Mouse (Mus musculus) activated CD4-positive, CD25-positive, alpha-beta regulatory T cell, adult 4 months (primary cell): ENCODE data around the gene Tekt4. TPM values are rescaled to one million over a fixed set of nuclear protein-coding genes. Genes with fewer than 3 reads are reported as not detected.

ENCODE experiments used
- ATAC-seq: one replicate; pipeline ENCODE4 v1.8.0; 2017
- polyA plus RNA-seq, 2 experiments: library from polyadenylated mRNA; unstranded; fragments of 100-300 nt; shearing (Covaris generic); gene quantifications; one replicate each; pipeline ENCODE4 v1.2.1; 2017

Gene Tekt4
- polyA plus RNA-seq, 2 experiments from 2014 or later: not detected

DNA sequence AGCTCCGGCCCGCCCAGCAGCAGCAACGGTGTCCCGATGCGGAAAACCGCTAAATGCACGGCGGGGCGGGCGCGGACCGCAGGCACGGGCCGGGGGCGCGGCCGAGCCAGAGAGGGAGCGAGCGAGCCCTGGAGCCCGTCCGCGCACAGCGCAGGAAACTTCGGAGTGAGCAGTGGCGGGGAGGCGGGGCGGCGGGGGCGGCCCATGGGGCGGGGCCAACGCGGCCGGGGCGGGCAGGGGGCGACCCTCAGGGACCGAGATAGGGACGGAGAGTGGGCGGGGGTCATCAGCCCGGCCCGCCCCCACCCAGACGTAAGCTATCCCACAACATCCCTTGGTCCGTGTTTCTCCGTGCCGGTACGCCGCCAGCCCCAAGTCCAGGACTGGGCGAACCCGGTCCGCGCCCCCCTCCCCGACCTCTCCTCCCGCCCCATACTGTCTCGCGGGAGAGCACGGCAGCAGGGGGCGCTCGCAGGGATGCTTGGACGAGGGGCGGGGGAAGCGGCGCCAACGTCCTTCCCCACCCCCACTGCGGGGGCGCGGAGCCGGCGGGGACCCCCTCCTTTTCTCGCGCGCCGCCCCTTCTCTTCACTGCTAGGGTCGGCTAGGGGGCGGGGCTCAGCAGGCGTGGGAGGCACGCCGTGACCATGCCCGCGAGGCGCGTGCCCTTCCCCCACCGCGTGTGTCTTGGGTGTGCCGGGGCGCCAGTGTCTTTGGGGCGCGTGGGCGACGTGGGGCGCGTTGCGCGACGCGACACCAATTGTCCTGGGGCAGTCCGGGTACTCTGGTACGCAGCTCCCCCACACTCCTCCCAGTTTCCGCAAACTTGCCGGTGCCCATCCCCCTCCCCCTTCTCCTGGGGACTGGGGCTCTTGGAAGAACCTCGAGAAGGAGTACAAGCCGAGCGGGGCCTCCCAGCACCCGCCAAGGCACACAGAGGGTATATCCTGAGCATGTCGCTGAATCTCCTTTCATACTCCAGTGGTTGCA lies 20.5 kb upstream of the Tekt4 start, which contains the start of gene Cacna1h:
Gene Cacna1h (minus strand): TSS at position 167 of the 990 bp plus-strand sequence.
- ATAC-seq: no peak

DNA sequence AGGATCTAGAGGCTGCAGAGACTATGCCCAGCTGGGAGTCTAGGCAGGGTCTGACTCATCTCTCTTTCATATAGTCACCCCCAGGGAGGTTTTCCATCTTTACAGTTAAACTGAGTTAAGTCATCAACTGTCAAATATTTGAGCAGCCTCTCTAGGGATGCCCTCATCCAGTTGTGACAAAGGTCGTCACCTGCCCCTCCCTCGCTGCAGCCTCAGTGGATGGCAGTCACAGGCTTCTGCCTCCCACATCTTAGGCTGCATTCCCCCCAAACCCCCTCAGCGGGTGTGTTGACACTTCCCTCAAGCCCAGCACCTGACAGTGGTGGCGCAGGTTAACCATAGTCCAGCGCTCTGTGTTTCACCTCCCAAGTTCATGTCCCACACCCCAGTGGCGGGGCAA lies 13.0 kb upstream of the Tekt4 start:
- ATAC-seq: no peak

DNA sequence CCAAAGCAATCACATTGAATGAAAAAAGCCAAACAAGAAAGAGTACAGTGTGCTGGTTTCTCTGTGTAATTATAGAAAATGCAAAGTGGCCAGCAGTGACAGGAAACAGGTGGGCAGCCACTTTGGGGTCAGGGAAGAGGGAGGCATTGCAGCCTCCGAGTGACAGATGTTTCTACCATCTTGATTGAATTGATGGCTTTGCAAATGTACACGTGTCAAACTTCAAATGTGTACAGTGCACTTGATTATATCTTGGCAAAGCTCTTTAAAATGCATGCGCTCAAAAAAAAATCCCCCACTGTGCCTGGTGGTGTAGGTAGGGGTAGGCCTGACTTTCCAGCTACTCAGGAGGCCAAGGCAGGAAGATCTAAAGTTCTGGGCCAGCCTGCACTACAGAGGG lies 11.5 kb upstream of the Tekt4 start:
- no peak for ATAC-seq

DNA sequence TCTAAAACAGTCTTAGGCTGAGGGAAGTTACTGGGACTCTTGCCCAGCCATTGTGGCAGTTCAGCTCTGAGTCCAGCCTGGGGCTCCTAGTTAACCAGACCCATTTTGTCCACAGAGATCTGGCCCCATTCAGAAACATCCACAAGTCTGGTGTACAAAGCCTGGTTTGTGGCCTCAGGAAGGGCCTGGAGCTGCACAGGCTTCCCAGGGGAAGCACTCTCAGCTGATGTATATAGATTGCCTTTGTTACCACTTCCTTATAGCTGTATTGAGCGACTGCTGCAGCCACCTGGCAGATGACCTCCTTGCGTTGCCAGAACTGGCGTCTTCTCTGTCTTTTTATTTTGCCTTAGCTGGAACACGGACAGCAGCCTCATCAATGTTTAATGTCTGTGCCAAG lies 9.3 kb upstream of the Tekt4 start:
- ATAC-seq: no peak

DNA sequence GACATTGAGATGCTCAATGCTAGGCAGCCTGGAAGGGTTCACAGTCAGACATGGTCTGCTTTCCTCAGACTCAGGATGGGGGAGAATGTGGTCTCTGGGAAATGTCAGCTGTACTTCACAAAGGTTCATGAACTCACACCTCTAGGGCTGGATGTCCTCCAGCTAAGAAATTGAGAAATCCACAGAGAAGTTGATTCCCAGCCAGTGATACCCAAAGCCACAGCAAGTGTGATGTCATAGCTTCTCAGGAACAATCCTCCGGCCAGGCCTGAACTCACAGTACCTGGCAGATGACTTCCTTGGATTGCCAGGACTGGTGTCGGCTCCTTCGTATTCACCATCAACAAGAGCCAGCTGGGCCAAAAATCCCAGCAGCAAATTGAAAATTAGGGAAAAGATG lies 8.6 kb upstream of the Tekt4 start:
- ATAC-seq: no peak

DNA sequence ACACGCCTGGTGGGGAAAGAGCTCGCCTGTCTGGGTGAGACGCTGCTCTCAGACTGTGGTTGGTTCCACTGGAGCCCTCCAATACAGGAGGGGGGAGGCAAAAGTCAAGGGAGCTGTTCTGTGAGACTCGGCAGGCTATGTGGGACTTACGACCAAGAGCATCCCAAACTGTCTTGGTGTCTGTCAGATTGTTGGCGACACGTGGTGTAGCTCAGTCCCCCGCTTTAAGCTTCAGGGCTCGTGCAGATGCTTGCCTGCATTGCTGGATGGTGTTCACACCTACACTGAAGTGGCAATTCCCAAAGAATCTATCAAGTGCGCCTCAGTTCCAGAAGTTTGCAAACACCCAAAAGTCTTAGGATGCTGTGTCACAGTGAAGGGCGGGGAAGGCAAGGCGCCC lies 6.5 kb upstream of the Tekt4 start:
- no peak for ATAC-seq

DNA sequence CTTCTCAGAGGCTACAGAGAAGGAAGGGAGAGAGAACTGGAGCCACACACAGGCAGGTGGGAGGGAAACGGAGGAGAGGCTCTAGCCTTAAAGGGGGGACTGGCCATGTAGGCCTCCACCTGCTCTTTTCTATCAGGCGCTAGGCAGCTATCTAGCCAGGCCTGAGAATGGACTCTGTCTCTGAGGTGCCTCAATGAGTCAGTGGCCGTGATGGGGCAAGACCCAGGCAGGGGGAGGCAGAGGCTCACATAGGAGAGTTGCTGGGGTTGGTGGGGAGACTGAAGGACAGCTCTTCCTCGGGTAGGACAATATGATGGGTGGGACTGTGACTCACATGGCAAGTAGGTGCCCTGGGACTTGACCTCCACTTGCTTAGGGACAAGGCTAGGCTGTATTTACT lies 4.1 kb upstream of the Tekt4 start:
- no peak for ATAC-seq

DNA sequence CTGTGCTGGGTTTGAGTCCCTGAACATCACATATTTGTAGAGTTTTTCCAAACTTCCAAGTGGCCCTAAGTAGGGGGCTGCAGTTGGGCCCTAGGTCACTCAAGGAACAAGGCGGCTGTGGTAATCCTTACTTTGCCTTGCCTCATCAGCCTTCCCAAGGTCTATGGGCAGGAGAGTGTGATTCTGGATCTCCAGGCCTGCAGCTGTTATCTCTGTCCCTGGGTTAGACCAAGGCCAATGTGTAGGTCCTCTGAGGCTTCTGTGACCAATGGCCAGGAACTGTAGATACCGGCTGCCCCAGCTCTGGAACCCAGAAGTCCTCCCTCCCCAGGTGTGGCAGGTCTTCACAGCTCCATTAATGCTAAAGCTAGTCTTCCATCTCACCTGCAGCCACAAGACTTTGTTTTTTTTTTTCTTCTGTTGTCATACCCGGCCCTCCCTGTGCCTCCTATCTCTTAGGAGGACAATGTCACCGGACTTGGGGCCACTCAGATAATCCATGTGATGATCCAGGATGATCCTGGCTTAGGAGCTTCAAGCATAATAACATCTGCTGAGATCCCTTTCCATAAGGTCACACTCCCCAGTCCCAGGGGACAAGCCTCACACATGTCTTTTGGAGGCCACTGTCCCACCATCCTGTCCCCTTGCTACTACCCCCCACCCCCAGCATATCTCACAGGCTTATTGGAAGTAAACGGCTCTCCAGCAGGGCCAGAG lies 2.0 kb upstream of the Tekt4 start:
- no peak for ATAC-seq

DNA sequence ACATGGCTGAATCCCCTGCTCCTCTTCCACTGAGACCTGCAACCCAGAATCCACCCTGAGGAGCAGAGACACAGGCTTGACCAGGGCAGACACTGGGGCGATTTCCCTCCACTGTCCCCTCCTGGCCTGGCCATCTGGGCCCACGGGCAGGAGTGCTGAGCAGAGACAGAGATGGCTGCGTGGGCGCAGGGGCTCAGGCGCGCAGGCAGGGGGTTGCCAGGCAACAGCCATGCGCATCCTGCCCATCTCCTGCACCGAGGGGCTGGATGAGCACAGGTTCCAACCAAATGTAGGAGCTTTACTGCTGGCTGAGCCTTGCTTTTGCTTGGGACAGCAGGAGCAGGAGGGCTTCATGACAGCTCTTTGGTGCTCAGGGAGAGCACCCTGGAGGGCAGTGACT lies 2.1 kb downstream of the Tekt4 start:
- no peak for ATAC-seq

DNA sequence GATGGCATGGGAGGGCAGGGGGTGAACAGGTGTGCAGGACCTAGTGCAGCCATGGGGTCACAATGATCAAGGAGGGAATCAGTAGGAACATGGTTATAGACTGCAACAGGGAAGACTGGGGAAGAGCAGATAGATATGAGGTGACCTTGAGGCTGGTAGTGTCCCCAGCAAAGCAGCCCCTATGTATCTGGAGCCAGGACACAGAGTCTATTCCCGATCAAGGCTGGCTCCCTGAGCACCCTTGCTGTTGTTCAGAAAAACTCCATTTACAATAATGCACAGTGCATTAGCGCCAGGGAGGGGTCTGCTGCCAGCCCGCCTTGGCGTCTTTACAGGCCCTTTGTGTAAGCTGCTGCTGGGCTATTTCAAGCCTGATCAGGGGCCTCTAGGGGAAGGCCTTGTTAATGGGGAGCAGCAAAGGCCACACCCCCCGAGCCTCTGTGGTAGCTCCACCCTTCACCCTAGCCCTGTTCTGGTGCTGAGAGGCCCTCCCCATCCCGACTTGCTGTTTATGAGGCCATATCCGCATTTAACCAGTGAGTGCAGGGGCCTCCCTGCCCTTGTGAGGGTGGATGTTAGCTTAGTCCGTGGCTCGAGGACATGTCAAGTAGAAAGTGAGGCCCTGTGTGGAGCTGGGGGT lies 7.9 kb downstream of the Tekt4 start:
- ATAC-seq: no peak

DNA sequence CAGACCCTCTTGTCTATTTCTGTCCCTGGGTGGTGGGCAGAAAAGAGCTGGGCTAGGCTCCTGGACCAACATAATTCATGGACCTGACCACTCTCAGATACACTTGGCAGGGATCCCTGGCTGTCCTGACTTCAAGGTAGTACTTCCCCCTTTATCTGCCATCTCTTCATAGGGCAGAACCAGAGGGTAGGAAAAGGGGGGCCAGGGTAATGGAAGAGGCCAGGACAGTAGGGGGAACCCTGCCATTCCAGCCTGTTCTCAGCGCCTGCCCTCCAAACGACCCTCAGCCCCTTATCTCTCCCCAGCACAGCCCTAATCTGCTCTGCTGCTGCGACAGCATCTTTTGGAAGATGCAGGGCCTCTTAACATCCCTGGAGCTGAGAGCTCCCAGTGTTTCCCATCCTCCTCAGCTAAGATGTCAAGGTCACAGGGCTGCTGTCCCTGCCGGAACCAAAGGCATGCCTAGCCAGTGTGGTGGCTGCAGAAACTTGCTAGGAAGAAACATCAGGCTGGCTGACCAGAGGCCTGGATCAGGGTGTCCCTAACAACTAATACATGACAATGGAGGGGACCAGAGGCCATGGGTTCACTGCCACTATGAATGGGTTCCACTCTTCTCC lies 9.0 kb downstream of the Tekt4 start:
- ATAC-seq: no peak

DNA sequence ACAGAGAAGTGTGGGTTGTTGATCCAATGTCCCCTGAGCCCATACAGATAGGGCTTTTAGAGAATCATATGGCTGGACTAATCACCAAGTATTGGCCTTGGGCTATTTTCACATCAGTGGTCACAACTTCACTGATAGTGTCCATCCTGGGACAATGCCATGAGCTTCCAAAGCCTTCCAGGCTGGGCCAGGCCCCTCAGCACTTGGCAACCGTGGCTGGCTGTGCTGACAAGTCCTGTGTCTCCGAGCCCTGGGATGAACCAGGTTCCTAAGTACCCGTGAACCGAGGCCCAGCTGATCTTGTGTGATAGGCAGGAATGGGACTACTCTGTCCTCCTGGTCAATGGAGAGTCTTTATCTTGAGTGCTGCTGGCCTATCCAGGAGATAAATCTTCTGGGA lies 9.7 kb downstream of the Tekt4 start:
- no peak for ATAC-seq

DNA sequence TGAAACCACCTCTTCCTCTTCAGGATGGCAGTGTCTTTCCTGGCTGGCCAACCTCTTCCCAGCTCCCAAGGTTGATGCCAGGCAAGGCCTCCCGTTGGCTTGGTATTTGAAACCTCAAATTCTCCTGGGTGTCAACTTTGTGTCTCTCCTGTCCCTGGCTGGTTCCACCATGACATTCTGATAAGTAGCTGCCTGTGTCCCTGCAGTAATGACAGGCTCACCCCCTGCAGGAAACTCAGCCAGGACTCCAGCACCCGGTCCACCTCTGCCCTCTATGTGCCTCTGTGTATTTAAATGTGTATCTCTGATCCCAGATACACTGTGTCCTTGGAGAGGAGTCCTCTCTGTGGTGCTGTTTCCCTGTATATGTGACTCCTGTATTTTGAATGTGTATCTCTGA lies 11.8 kb downstream of the Tekt4 start:
- ATAC-seq: no peak

DNA sequence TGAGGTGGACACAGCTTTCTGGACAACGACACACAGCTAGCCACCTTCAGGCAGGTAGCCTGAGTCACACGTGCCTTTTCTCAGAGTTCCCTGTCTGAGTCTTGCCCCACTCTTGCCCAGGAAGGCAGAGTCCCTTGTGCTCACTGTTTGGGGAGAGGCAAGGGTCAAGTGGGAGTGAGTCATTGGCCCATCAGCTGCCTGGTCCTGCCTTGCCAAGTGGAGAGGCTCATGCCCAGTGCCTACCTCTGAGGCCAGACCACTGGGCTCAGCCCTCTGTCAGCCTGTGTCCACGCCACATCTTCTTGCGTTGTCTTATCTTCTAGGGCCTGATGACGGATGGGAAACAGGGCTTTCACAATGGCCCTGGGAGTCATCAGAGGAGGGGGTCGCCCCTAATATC lies 13.4 kb downstream of the Tekt4 start:
- no peak for ATAC-seq

DNA sequence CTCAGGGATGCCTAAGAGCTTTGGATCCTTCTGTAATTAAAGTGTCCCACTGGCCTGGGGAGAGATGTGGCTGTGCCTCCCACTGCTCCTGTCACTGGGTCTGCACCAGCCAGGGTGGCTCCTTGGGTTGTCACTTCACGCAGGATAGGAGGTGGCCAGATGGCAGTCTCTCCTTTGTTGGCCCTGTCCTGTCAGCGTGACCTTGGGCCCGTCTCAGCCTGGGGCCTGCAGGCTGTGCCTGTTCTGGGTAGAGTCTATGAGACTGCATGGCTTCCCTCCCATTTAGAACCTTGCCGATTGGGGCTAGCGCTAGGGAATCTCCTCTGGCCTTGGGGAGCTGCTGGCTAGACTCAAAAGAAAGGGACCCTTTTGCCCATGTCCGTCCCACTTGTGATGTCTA lies 13.9 kb downstream of the Tekt4 start:
- no peak for ATAC-seq

DNA sequence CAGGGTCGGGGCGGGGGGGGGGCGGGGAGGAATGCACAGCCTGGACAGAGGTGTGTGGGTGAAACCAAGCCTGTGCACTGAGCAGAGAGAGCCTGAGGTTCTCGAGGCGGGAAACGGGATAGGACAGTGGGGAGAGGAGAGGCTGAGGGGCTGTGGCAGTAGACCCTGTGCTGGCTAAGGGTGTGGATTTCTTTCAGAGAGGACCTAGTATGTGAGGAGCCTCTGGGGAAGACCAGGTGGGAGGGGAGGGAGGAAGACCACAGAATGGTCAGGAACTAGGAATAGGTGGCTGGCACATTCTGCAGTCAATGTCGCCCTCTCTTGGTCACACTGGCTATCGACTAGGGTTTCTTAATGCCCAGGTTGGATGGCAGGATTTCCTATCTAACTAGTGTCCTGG lies 15.4 kb downstream of the Tekt4 start:
- ATAC-seq: no peak

DNA sequence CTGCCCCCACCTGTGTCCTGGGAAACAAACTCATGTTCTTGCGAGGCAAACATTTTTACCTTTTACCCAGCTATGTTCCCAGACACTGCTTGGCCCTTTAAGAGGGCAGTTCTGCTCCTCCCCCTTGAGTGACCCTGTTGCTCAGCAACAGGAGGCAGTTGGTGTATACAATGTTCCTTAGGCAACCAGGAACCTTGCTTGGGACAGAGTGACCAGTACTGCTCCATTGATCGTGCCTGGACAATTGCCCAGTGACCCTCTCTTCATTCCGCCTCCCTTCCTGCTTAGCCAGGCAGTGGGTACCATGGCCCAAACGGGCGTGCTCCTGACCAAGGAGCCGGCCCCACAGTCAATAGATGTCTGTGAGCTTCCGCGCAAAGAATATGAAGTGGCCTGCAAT lies 17.0 kb downstream of the Tekt4 start:
- ATAC-seq: no peak

DNA sequence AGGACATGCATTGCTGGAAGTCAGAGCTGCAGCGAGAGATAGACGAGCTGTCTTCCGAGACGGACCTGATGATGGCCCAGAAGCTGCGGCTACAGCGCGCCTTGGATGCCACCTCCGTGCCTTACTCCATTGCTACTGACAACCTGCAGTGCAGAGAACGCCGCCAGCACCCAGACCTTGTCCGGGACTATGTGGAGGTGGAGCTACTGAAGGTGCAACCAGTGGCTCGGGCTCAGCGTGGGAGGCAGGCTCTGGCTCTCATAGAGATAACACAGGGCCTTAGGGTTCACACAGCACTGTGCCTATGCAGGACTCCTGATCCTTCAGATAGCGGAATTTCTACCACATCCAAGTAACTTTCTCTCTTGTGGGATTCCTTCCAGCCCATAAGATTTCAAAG lies 17.6 kb downstream of the Tekt4 start:
- ATAC-seq: no peak

DNA sequence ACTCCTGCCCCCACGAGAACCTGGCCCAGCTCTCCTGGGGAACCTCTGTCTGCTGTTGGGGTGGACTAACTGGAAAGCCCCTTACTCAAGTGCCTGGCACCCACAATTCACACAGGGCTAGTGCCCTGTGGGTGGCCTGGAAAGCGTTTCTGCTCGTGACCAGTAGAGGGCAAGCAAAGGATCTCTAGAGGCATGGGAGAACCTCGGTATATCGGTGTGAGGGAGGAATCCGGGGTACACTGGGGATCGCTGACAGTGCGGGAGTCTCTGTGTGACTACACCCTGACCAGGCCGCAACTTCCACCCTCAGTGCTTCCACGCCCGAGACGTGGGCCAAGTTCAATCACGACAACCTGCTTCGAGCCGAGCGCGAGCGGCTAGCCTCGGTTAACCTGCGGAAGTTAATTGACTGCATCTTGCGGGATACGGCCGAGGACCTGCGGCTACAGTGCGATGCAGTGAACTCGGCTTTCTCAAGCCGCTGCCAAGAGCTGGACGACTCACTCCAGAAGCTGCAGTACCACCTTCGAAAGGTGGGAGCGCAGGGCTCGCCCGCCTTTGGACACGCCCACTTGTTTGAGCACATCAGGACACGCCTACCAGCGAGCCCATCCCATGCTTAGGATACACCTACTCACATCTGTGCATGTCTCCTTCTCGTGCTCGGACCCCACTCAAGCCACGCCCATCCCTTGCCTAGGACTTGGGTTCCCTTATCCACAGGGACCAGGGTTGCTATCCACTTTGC lies 20.1 kb downstream of the Tekt4 start:
- peak; percentile 68 for ATAC-seq

DNA sequence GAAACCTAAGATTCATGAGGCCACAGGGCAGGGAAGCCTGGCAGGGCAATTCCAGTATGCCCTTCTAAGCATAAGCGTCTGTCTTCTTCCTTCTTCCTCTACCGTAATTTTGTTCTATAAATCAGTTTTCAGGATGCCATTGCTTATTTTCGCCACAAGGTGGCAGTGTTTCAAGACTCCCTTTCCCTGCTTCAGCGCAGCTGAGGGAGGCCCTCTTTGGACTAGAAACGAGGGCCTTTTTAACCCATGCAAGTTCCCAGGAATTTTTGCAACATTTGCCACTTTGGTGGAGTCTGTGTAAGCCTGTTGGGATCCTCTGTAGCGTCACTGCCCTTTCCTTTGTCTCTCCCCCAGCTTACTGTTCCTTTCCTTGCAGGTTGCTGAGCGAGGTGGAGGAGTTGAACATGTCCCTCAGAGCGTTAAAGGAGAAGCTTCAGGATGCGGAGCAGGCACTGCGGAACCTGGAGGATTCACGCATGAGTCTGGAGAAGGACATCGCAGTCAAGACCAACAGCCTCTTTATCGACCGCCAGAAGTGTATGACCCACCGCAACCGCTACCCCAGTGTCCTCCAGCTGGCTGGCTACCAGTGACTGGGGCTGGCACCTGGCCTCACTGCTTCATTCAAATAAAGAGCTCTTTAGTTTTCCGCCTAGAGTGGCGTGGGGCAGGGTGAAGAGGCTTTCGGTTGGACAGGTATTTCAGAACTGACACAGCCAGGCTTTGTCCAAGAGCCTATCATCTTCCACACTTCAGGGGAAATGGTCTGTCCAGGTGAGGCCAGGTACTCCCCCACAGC lies 21.7 kb downstream of the Tekt4 start:
- no peak for ATAC-seq

DNA sequence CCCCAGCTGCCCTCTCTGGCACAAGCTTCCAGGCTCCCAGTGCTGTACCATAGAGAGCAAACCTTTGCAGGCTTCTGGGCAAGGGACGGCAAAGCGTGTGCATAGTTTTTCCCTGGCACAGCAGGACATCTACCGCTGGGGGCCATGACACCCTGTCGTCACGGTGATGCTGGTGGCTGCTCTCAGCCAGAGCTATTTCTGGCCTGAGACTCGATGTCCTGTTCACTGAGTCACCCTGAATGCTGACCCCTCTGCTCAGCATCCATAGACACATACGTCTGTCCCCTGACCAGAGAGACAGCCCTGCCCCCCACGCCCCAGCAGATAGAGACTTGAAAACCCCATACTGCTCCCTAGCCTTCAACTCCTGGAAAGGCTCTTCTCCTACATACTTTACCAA lies 25.7 kb downstream of the Tekt4 start:
- ATAC-seq: no peak
